Mouse (Mus musculus) CH12.LX (cell line): ENCODE measurements around the gene Mpc2. TPM values are rescaled to one million over a fixed set of nuclear protein-coding genes. Genes with fewer than 3 reads are reported as not detected.

Experiments
- DNase-seq: peaks from one replicate; pipeline ENCODE4 v3.0.0-alpha.2; 2013; ENCODE audit errors: extremely low read depth
- H3K27ac ChIP-seq: 2 replicates; pipeline ENCODE4 v1.5.1; 2012; ENCODE audit warnings: low read depth, mild to moderate bottlenecking, control low read depth, moderate library complexity; ENCODE audit not compliant: insufficient read depth
- H3K27me3 ChIP-seq: replicated peaks from 2 replicates; pipeline ENCODE3; 2012; ENCODE audit warnings: inconsistent platforms
- H3K36me3 ChIP-seq, 2 experiments: replicated peaks in 1 of 2; 2 replicates each; pipeline versions ENCODE3 to v1.6.1; 2012; ENCODE audit warnings: inconsistent platforms in 1 of 2, low read length in 1 of 2, mild to moderate bottlenecking in 1 of 2, mixed read lengths in 1 of 2, moderate library complexity in 1 of 2; ENCODE audit not compliant: control insufficient read depth in 1 of 2, insufficient read depth in 1 of 2
- H3K4me1 ChIP-seq, 2 experiments: 2 replicates each; pipeline ENCODE4 v1.6.1; 2012; ENCODE audit warnings: inconsistent platforms in 1 of 2, moderate library complexity in 1 of 2; ENCODE audit not compliant: insufficient read depth in 2 of 2, control insufficient read depth in 1 of 2
- H3K4me2 ChIP-seq: 2 replicates; pipeline ENCODE4 v1.6.1; 2012; ENCODE audit warnings: low read depth, mild to moderate bottlenecking, control low read depth; ENCODE audit not compliant: poor library complexity, insufficient read depth, severe bottlenecking
- H3K4me3 ChIP-seq, 3 experiments: fragments of 150-350 bp in 1 of 3; sonication (generic) in 1 of 3; replicated peaks in 1 of 3; 2 replicates each; pipeline versions ENCODE3 to v1.5.1; 2011 to 2012; ENCODE audit warnings: low read depth in 2 of 3, low read length in 2 of 3, mild to moderate bottlenecking in 2 of 3, moderate library complexity in 2 of 3, control low read depth in 1 of 3, improper control_type of control experiment in 1 of 3, inconsistent platforms in 1 of 3, mixed read lengths in 1 of 3; ENCODE audit not compliant: poor library complexity in 1 of 3
- H3K79me2 ChIP-seq: replicated peaks from 2 replicates; pipeline ENCODE4 v1.6.1; 2012; ENCODE audit warnings: mild to moderate bottlenecking, moderate library complexity; ENCODE audit not compliant: control insufficient read depth, poor library complexity, insufficient read depth, severe bottlenecking; ENCODE audit errors: extremely low read depth
- H3K9ac ChIP-seq: 2 replicates; pipeline ENCODE4 v1.6.1; 2012; ENCODE audit warnings: low read depth, mild to moderate bottlenecking, control low read depth, moderate library complexity; ENCODE audit not compliant: insufficient read depth
- H3K9me3 ChIP-seq: replicated peaks from 2 replicates; pipeline ENCODE3; 2012; ENCODE audit warnings: low read length, inconsistent platforms, mixed read lengths
- BHLHE40 ChIP-seq: IDR thresholded peaks from 2 replicates; pipeline ENCODE4 v1.6.1; 2011; ENCODE audit warnings: mild to moderate bottlenecking, low read depth, low read length, improper control_type of control experiment
- CHD2 ChIP-seq: IDR thresholded peaks from 2 replicates; pipeline ENCODE4 v1.6.1; 2011; ENCODE audit warnings: low read length, improper control_type of control experiment
- CTCF ChIP-seq, 2 experiments: IDR thresholded peaks in 1 of 2; conservative IDR thresholded peaks in 1 of 2; 2 replicates each; pipeline ENCODE4 v1.5.1; 2011 to 2012; ENCODE audit warnings: low read depth in 2 of 2, low read length in 2 of 2, improper control_type of control experiment in 1 of 2, inconsistent platforms in 1 of 2, mild to moderate bottlenecking in 1 of 2, moderate library complexity in 1 of 2
- E2F4 ChIP-seq: IDR thresholded peaks from 2 replicates; pipeline ENCODE4 v1.6.1; 2011; ENCODE audit warnings: low read depth, low read length, improper control_type of control experiment; ENCODE audit not compliant: insufficient replicate concordance
- ELF1 ChIP-seq: IDR thresholded peaks from 2 replicates; pipeline ENCODE4 v1.6.1; 2014; ENCODE audit warnings: low read depth, mild to moderate bottlenecking, inconsistent platforms, low read length, improper control_type of control experiment
- EP300 ChIP-seq: IDR thresholded peaks from 2 replicates; pipeline ENCODE4 v1.6.1; 2011; ENCODE audit warnings: low read length, improper control_type of control experiment
- JUN ChIP-seq: IDR thresholded peaks from 2 replicates; pipeline ENCODE4 v1.6.1; 2011; ENCODE audit warnings: low read depth, mild to moderate bottlenecking, low read length, improper control_type of control experiment, moderate library complexity; ENCODE audit not compliant: insufficient read depth
- JUND ChIP-seq: conservative IDR thresholded peaks from 2 replicates; pipeline ENCODE4 v1.6.1; 2011; ENCODE audit warnings: low read depth, low read length, improper control_type of control experiment
- KAT2A ChIP-seq: IDR thresholded peaks from 2 replicates; pipeline ENCODE4 v1.6.1; 2012; ENCODE audit warnings: low read length, improper control_type of control experiment, inconsistent platforms; ENCODE audit not compliant: insufficient replicate concordance
- MAX ChIP-seq: IDR thresholded peaks from 2 replicates; pipeline ENCODE4 v1.6.1; 2011; ENCODE audit warnings: low read length, improper control_type of control experiment
- MAZ ChIP-seq: IDR thresholded peaks from 2 replicates; pipeline ENCODE4 v1.6.1; 2012; ENCODE audit warnings: low read depth, mild to moderate bottlenecking, inconsistent platforms, low read length, improper control_type of control experiment, moderate library complexity
- MEF2A ChIP-seq: IDR thresholded peaks from 2 replicates; pipeline ENCODE4 v1.6.1; 2014; ENCODE audit warnings: low read depth, mild to moderate bottlenecking, inconsistent platforms, low read length, improper control_type of control experiment, borderline replicate concordance
- MXI1 ChIP-seq: IDR thresholded peaks from 2 replicates; pipeline ENCODE4 v1.6.1; 2011; ENCODE audit warnings: mild to moderate bottlenecking, low read depth, low read length, improper control_type of control experiment
- NELFE ChIP-seq: IDR thresholded peaks from 2 replicates; pipeline ENCODE4 v1.6.1; 2011; ENCODE audit warnings: low read depth, low read length, improper control_type of control experiment
- NRF1 ChIP-seq: IDR thresholded peaks from 2 replicates; pipeline ENCODE4 v1.6.1; 2014; ENCODE audit warnings: low read depth, mild to moderate bottlenecking, inconsistent platforms, low read length, improper control_type of control experiment, moderate library complexity
- POLR2A ChIP-seq: IDR thresholded peaks from 2 replicates; pipeline ENCODE4 v1.6.1; 2011; ENCODE audit warnings: low read depth, mild to moderate bottlenecking, improper control_type of control experiment, low read length
- POLR2AphosphoS2 ChIP-seq: IDR thresholded peaks from 2 replicates; pipeline ENCODE4 v1.6.1; 2011; ENCODE audit warnings: low read depth, low read length, improper control_type of control experiment
- RCOR1 ChIP-seq: conservative IDR thresholded peaks from 2 replicates; pipeline ENCODE4 v1.6.1; 2012; ENCODE audit warnings: low read depth, mild to moderate bottlenecking, inconsistent platforms, low read length, improper control_type of control experiment
- SIN3A ChIP-seq: IDR thresholded peaks from 2 replicates; pipeline ENCODE4 v1.6.1; 2012; ENCODE audit warnings: low read length, improper control_type of control experiment, inconsistent platforms
- SMC3 ChIP-seq: IDR thresholded peaks from 2 replicates; pipeline ENCODE4 v1.6.1; 2011; ENCODE audit warnings: low read depth, low read length, improper control_type of control experiment
- UBTF ChIP-seq: IDR thresholded peaks from 2 replicates; pipeline ENCODE4 v1.6.1; 2012; ENCODE audit warnings: low read depth, mild to moderate bottlenecking, inconsistent platforms, low read length, improper control_type of control experiment, moderate library complexity
- USF1 ChIP-seq: IDR thresholded peaks from 2 replicates; pipeline ENCODE4 v1.6.1; 2014; ENCODE audit warnings: low read depth, mild to moderate bottlenecking, inconsistent platforms, low read length, improper control_type of control experiment
- USF2 ChIP-seq: conservative IDR thresholded peaks from 2 replicates; pipeline ENCODE4 v1.6.1; 2011; ENCODE audit warnings: low read depth, low read length, improper control_type of control experiment
- ZC3H11A ChIP-seq: IDR thresholded peaks from 2 replicates; pipeline ENCODE4 v1.6.1; 2012; ENCODE audit warnings: low read depth, mild to moderate bottlenecking, inconsistent platforms, low read length, improper control_type of control experiment
- ZNF384 ChIP-seq: IDR thresholded peaks from 2 replicates; pipeline ENCODE4 v1.6.1; 2012; ENCODE audit warnings: low read depth, low read length, improper control_type of control experiment, inconsistent platforms
- dilution Hi-C: fragments of 300-500 bp; cut with MboI; formaldehyde crosslinking; loops from 2 replicates; pipeline ENCODE4 v1.14.3; 2020; ENCODE audit warnings: low sequenced_read_pairs; ENCODE audit not compliant: extremely low pct_unique_long_range_greater_than_20kb, extremely low pct_ligation_motif_present
- in situ Hi-C: fragments of 300-500 bp; cut with MboI; formaldehyde crosslinking; loops from 3 replicates; pipeline ENCODE4 v1.14.3; 2019; ENCODE audit warnings: low sequenced_read_pairs, low pct_ligation_motif_present, low pct_unique_long_range_greater_than_20kb, mixed read lengths
- polyA plus RNA-seq: library from polyadenylated mRNA; unstranded; fragments of >175 nt; gene quantifications from 2 replicates; pipeline ENCODE4 v1.2.1, GENCODE M21; 2012; ENCODE audit warnings: low read depth; ENCODE audit not compliant: insufficient read length
- total RNA-seq, 2 experiments: library from RNA; depleted of rRNA; stranded (reverse); fragments of 300-350 nt in 1 of 2; fragments of >200 nt in 1 of 2; gene quantifications; 2 replicates each; pipeline ENCODE4 v1.2.3; 2012 to 2014

Mpc2 gene
- total and polyA plus RNA-seq, 3 experiments: 32.5 to 55.8 (median 44.0) TPM

DNA sequence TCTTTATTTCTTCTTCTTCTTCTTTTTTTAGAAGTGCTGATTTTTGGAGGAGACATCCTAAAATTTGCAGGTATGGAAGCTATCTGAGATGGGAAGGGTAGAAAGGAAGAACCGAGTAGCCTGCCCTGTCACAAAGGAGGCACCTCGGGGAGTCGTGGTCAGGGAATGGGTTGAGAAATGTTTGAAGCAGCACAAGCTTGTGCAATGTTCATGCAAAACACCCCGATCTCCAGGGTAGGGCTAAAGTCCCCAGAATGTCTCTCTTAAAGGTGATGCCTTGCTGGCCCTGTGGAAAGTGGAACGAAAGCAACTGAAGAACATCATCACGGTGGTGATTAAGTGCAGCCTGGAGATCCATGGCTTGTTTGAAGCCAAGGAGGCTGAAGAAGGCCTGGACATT is 45.9 kb downstream of the Mpc2 start:
- no peaks in the 10 kb centered on the region for H3K9me3 ChIP-seq
- no peaks in the 10 kb centered on the region for H3K27me3 ChIP-seq
- no peak overlapping the region for H3K4me2 ChIP-seq
- no peaks in the 10 kb centered on the region for H3K79me2 ChIP-seq
- no peak for DNase-seq
- no peak overlapping the region for H3K9ac ChIP-seq
- H3K36me3 ChIP-seq: no peaks in the 10 kb centered on the region
- no peak overlapping the region for H3K4me3 ChIP-seq
- in situ Hi-C loops (no loop called here), dilution Hi-C loops (no loop called here)
- peaks cover 0 to 24% of the 10 kb centered on the region in 2 experiments for H3K4me1 ChIP-seq
- TF ChIP-seq SMC3: no peak
- no peak for TF ChIP-seq MAZ
- no peak for TF ChIP-seq USF1
- TF ChIP-seq NRF1: no peak
- TF ChIP-seq JUN: no peak
- no peak for TF ChIP-seq SIN3A
- no peak for TF ChIP-seq KAT2A
- TF ChIP-seq MAX: no peak
- TF ChIP-seq MEF2A: no peak
- TF ChIP-seq UBTF: no peak
- no peak for TF ChIP-seq NELFE
- TF ChIP-seq JUND: no peak
- TF ChIP-seq POLR2A: no peak
- TF ChIP-seq CHD2: no peak
- no peak for TF ChIP-seq USF2
- TF ChIP-seq ZC3H11A: no peak
- TF ChIP-seq MXI1: no peak
- TF ChIP-seq ZNF384: no peak
- no peak for TF ChIP-seq RCOR1
- TF ChIP-seq, all 38 proteins: peak for 0
- H3K27ac ChIP-seq: no peak overlapping the region

DNA sequence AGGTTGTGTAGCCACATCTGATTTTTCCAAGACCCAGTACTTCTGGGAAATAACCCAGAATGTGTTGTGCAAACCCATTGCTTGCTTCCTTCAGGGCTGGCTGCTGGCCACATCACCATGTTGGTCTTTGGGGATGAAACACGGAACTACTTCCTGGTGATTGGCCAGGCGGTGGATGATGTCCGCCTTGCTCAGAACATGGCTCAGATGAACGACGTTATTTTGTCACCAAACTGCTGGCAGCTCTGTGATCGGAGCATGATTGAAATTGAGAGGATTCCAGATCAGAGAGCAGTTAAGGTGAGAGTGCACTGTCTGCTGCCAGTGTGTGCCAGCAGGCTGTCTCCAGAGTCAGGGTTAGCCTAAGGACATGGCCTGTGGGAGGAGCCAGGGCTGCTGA is 49.7 kb downstream of the Mpc2 start:
- Histone ChIP-seq H3K9me3 (no peaks in the 10 kb centered on the region), H3K27me3 (no peaks in the 10 kb centered on the region), H3K4me1 (peaks cover 0 to 6% of the 10 kb centered on the region in 2 experiments; a peak in 2 of 4 replicates), H3K9ac (no peak overlapping the region), H3K79me2 (no peaks in the 10 kb centered on the region), H3K4me3 (no peak overlapping the region), H3K27ac (no peak overlapping the region), H3K36me3 (no peaks in the 10 kb centered on the region), H3K4me2 (no peak overlapping the region)
- no peak for DNase-seq
- dilution Hi-C loops (no loop called here), in situ Hi-C loops (no loop called here)
- TF ChIP-seq JUND (no peak), ELF1 (no peak), E2F4 (no peak), USF2 (no peak), CTCF (conservative IDR thresholded peaks at IDR 0.05 in 1 of 2, IDR thresholded peaks at IDR 0.05 in 1 of 2; ENCODE audit: low read depth in 2 of 2, low read length in 2 of 2) (no peak), BHLHE40 (no peak), EP300 (no peak), CHD2 (no peak), ZC3H11A (no peak), MAZ (no peak), SIN3A (no peak), POLR2AphosphoS2 (no peak)
